Mouse (Mus musculus): ENCODE data around the gene Timp4.
A peak's percentile ranks its signal among the peaks of the same experiment; 100 is the strongest.

The Timp4 gene

GRCm38 (mm10) chr6:115252099-115252873 lies at the start of gene Timp4:
Gene Timp4 (minus strand): TSS chr6:115252205.
- no peak for DNase-seq (ENCODE audit: low read depth)

- peak; percentile 73 for DNase-seq (ENCODE audit: low read depth)
Observed at GRCm38 (mm10) chr6:115293877-115294276, 41.9 kb upstream of the Timp4 start.

GRCm38 (mm10) chr6:115292621-115293020 lies 40.6 kb upstream of the Timp4 start:
- DNase-seq (ENCODE audit: low read depth): peak; percentile 70

- no peak for DNase-seq (ENCODE audit: low read depth)
Observed at GRCm38 (mm10) chr6:115291823-115292222, 39.8 kb upstream of the Timp4 start.

- no peak for DNase-seq (ENCODE audit: low read depth)
Observed at GRCm38 (mm10) chr6:115291068-115291467, 39.1 kb upstream of the Timp4 start.

- DNase-seq (ENCODE audit: low read depth): peak; percentile 79
Observed at GRCm38 (mm10) chr6:115290561-115290960, 38.6 kb upstream of the Timp4 start.

GRCm38 (mm10) chr6:115288223-115288622 lies 36.2 kb upstream of the Timp4 start:
- DNase-seq (ENCODE audit: low read depth): no peak

GRCm38 (mm10) chr6:115286441-115286840 lies 34.4 kb upstream of the Timp4 start:
- DNase-seq (ENCODE audit: low read depth): no peak

- DNase-seq (ENCODE audit: low read depth): peak; percentile 82
Observed at GRCm38 (mm10) chr6:115284153-115284552, 32.1 kb upstream of the Timp4 start.

- DNase-seq (ENCODE audit: low read depth): no peak
Observed at GRCm38 (mm10) chr6:115279639-115280038, 27.6 kb upstream of the Timp4 start.

- DNase-seq (ENCODE audit: low read depth): peak; percentile 74
Observed at GRCm38 (mm10) chr6:115278086-115278485, 26.1 kb upstream of the Timp4 start.

- no peak for DNase-seq (ENCODE audit: low read depth)
Observed at GRCm38 (mm10) chr6:115275116-115275815, 23.3 kb upstream of the Timp4 start.

- no peak for DNase-seq (ENCODE audit: low read depth)
Observed at GRCm38 (mm10) chr6:115274705-115275104, 22.7 kb upstream of the Timp4 start.

- no peak for DNase-seq (ENCODE audit: low read depth)
Observed at GRCm38 (mm10) chr6:115273346-115273745, 21.3 kb upstream of the Timp4 start.

- DNase-seq (ENCODE audit: low read depth): peak; percentile 83
Observed at GRCm38 (mm10) chr6:115271866-115272271, 19.9 kb upstream of the Timp4 start.

- DNase-seq (ENCODE audit: low read depth): no peak
Observed at GRCm38 (mm10) chr6:115271326-115271725, 19.3 kb upstream of the Timp4 start.

GRCm38 (mm10) chr6:115270085-115270484 lies 18.1 kb upstream of the Timp4 start:
- DNase-seq (ENCODE audit: low read depth): peak; percentile 81

GRCm38 (mm10) chr6:115269561-115269960 lies 17.6 kb upstream of the Timp4 start:
- DNase-seq (ENCODE audit: low read depth): no peak

GRCm38 (mm10) chr6:115268551-115269385 lies 16.8 kb upstream of the Timp4 start:
- no peak for DNase-seq (ENCODE audit: low read depth)

GRCm38 (mm10) chr6:115267916-115268315 lies 15.9 kb upstream of the Timp4 start:
- DNase-seq (ENCODE audit: low read depth): peak; percentile 93

GRCm38 (mm10) chr6:115266791-115267190 lies 14.8 kb upstream of the Timp4 start:
- DNase-seq (ENCODE audit: low read depth): peak; percentile 46

GRCm38 (mm10) chr6:115260507-115260906 lies 8.5 kb upstream of the Timp4 start:
- DNase-seq (ENCODE audit: low read depth): no peak

Data from NIH3T3 (cell line).